Mouse (Mus musculus): ENCODE data around the gene Cd300ld2. TPM values are rescaled to one million over a fixed set of nuclear protein-coding genes. Genes with fewer than 3 reads are reported as not detected.

Cd300ld2 gene
- not detected for polyA plus RNA-seq (2014; fragmentation: Illumina TruSeq; extraction: RNeasy Lipid Tissue Mini Kit (QIAGEN cat#74804); ENCODE audit: low read depth, low replicate concordance)

DNA sequence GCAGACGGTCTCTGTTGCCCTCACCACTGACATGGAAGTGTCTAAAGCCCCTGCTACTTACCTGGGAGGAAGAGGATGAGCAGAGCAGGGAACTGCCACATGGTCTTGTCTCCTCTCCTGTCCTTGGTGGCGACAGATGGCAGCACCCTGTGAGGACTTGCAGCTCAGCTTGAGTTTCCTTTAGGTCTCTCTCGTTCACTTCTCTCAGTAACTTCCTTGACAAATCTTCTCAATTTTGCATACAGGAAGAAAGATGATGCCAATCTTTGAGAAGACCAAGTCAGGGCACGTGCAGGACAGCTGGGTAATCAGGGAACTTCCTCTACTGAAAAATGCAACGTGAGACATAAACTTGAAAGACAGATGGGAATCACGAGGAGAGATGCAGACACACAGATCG lies at the start of gene Cd300ld2:
TSS of gene Cd300ld2 (minus strand) at position 101 of the 400 bp plus-strand sequence.

GRCm38 (mm10) chr11:115062077-115062476 lies 46.1 kb upstream of the Cd300ld2 start, which contains the start of gene Cd300e:
TSS of gene Cd300e (minus strand) at chr11:115062177.

DNA sequence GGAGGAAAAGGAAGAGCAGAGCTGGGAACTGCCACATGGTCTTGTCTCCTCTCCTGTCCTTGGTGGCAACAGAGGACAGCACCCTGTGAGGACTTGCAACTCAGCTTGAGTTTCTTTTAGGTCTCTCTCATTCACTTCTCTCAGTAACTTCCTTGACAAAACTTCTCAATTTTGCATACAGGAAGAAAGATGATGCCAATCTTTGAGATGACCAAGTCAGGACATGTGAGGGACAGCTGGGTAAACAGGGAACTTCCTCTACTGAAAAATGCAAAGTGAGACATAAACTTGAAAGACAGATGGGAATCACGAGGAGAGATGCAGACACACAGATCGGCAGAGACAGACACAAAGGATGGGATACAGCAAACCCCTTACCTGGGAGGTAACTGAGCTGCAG lies 32.3 kb upstream of the Cd300ld2 start, which contains the start of gene Cd300ld3:
TSS of gene Cd300ld3 (minus strand) at position 151 of the 400 bp plus-strand sequence.

GRCm38 (mm10) chr11:115037669-115038068 lies 21.7 kb upstream of the Cd300ld2 start, which contains the start of gene Cd300ld5:
TSS of gene Cd300ld5 (minus strand) at chr11:115037769.

DNA sequence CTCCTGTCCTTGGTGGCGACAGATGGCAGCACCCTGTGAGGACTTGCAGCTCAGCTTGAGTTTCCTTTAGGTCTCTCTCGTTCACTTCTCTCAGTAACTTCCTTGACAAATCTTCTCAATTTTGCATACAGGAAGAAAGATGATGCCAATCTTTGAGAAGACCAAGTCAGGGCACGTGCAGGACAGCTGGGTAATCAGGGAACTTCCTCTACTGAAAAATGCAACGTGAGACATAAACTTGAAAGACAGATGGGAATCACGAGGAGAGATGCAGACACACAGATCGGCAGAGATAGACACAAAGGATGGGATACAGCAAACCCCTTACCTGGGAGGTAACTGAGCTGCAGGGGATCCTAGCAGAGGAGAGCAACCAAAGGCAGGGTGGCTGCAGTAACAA lies 10.9 kb upstream of the Cd300ld2 start, which contains the start of gene Cd300ld4:
TSS of gene Cd300ld4 (minus strand) at position 101 of the 400 bp plus-strand sequence.

DNA sequence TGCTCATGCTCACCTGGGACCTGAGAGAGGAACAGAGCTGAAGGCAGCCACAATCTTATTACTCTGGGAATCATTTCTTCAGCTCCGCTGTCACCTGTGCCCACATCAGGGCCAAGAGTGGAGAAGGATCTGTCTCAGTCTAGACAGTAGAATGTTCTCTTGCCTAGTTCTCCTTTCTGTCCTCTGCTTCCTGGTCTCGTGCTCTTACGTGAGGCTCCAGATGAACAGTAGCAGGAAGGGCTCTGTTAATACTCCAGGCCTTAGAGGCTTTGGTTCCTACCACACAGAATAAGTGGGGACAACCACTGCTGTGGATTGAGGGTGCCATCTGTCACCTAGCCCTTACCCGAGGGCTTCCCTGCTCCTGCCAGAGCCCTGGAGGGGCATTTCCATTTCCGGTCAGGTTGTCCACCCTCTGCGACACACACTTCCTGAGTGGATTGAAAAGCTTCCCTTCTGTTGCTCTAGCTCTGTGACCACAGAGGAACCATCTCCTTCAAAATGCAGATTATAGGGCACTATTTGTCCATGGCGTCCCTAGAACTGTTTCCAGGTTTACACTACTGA lies 14.4 kb downstream of the Cd300ld2 start, which contains the start of gene Cd300c2:
TSS of gene Cd300c2 (minus strand) at position 407 of the 567 bp plus-strand sequence.

GRCm38 (mm10) chr11:114989793-114990192 lies 26.2 kb downstream of the Cd300ld2 start, which contains the start of gene Cd300ld:
TSS of gene Cd300ld (minus strand) at chr11:114989922.

GRCm38 (mm10) chr11:114968752-114969207 lies 47.2 kb downstream of the Cd300ld2 start, which contains the start of gene Cd300c:
TSS of gene Cd300c (minus strand) at chr11:114969157.

Other genes starting within 250 kb of the Cd300ld2 start
- not detected for gene Btbd17, start 220.2 kb downstream of the Cd300ld2 start, polyA plus RNA-seq (2014; fragmentation: Illumina TruSeq; extraction: RNeasy Lipid Tissue Mini Kit (QIAGEN cat#74804); ENCODE audit: low read depth, low replicate concordance)
- not detected for gene Gpr142, start 217.3 kb downstream of the Cd300ld2 start, polyA plus RNA-seq (2014; fragmentation: Illumina TruSeq; extraction: RNeasy Lipid Tissue Mini Kit (QIAGEN cat#74804); ENCODE audit: low read depth, low replicate concordance)
- gene Gprc5c, start 165.0 kb downstream of the Cd300ld2 start, polyA plus RNA-seq (2014; fragmentation: Illumina TruSeq; extraction: RNeasy Lipid Tissue Mini Kit (QIAGEN cat#74804); ENCODE audit: low read depth, low replicate concordance) = 5.5 TPM
- 1.3 TPM for gene Cd300a, start 126.2 kb downstream of the Cd300ld2 start, polyA plus RNA-seq (2014; fragmentation: Illumina TruSeq; extraction: RNeasy Lipid Tissue Mini Kit (QIAGEN cat#74804); ENCODE audit: low read depth, low replicate concordance)
- 0.50 TPM for gene Cd300lb, start 81.8 kb downstream of the Cd300ld2 start, polyA plus RNA-seq (2014; fragmentation: Illumina TruSeq; extraction: RNeasy Lipid Tissue Mini Kit (QIAGEN cat#74804); ENCODE audit: low read depth, low replicate concordance)
- gene Cd300c, start 47.0 kb downstream of the Cd300ld2 start, polyA plus RNA-seq (2014; fragmentation: Illumina TruSeq; extraction: RNeasy Lipid Tissue Mini Kit (QIAGEN cat#74804); ENCODE audit: low read depth, low replicate concordance) = not detected
- gene Cd300ld, start 26.3 kb downstream of the Cd300ld2 start, polyA plus RNA-seq (2014; fragmentation: Illumina TruSeq; extraction: RNeasy Lipid Tissue Mini Kit (QIAGEN cat#74804); ENCODE audit: low read depth, low replicate concordance) = 4.0 TPM
- gene Cd300c2, start 14.3 kb downstream of the Cd300ld2 start, polyA plus RNA-seq (2014; fragmentation: Illumina TruSeq; extraction: RNeasy Lipid Tissue Mini Kit (QIAGEN cat#74804); ENCODE audit: low read depth, low replicate concordance) = 2.8 TPM
- 1.5 TPM for gene Cd300ld4, start 10.8 kb upstream of the Cd300ld2 start, polyA plus RNA-seq (2014; fragmentation: Illumina TruSeq; extraction: RNeasy Lipid Tissue Mini Kit (QIAGEN cat#74804); ENCODE audit: low read depth, low replicate concordance)
- gene Cd300ld5, start 21.6 kb upstream of the Cd300ld2 start, polyA plus RNA-seq (2014; fragmentation: Illumina TruSeq; extraction: RNeasy Lipid Tissue Mini Kit (QIAGEN cat#74804); ENCODE audit: low read depth, low replicate concordance) = not detected
- gene Cd300ld3, start 32.2 kb upstream of the Cd300ld2 start, polyA plus RNA-seq (2014; fragmentation: Illumina TruSeq; extraction: RNeasy Lipid Tissue Mini Kit (QIAGEN cat#74804); ENCODE audit: low read depth, low replicate concordance) = 9.4 TPM
- not detected for gene Cd300e, start 46.0 kb upstream of the Cd300ld2 start, polyA plus RNA-seq (2014; fragmentation: Illumina TruSeq; extraction: RNeasy Lipid Tissue Mini Kit (QIAGEN cat#74804); ENCODE audit: low read depth, low replicate concordance)
- 2.0 TPM for gene Rab37, start 75.2 kb upstream of the Cd300ld2 start, polyA plus RNA-seq (2014; fragmentation: Illumina TruSeq; extraction: RNeasy Lipid Tissue Mini Kit (QIAGEN cat#74804); ENCODE audit: low read depth, low replicate concordance)
- 0.31 TPM for gene Cd300lf, start 117.8 kb upstream of the Cd300ld2 start, polyA plus RNA-seq (2014; fragmentation: Illumina TruSeq; extraction: RNeasy Lipid Tissue Mini Kit (QIAGEN cat#74804); ENCODE audit: low read depth, low replicate concordance)
- gene Slc9a3r1, start 147.1 kb upstream of the Cd300ld2 start, polyA plus RNA-seq (2014; fragmentation: Illumina TruSeq; extraction: RNeasy Lipid Tissue Mini Kit (QIAGEN cat#74804); ENCODE audit: low read depth, low replicate concordance) = 10.6 TPM
- 6.1 TPM for gene Tmem104, start 171.3 kb upstream of the Cd300ld2 start, polyA plus RNA-seq (2014; fragmentation: Illumina TruSeq; extraction: RNeasy Lipid Tissue Mini Kit (QIAGEN cat#74804); ENCODE audit: low read depth, low replicate concordance)
- 39.7 TPM for gene Nat9, start 171.7 kb upstream of the Cd300ld2 start, polyA plus RNA-seq (2014; fragmentation: Illumina TruSeq; extraction: RNeasy Lipid Tissue Mini Kit (QIAGEN cat#74804); ENCODE audit: low read depth, low replicate concordance)